Mouse (Mus musculus) T-helper 17 cell (primary cell): ENCODE measurements around the gene Eef1g.

Experiments used
- in situ Hi-C, 2 experiments: fragments of 300-600 bp; cut with MboI, MseI; formaldehyde crosslinking; loops; 1 replicate in 1 of 2; 2 replicates in 1 of 2; pipeline ENCODE4 v1.15.1; 2025; ENCODE audit warnings: high pct_unique_total_duplicates in 2 of 2

Gene Eef1g

DNA sequence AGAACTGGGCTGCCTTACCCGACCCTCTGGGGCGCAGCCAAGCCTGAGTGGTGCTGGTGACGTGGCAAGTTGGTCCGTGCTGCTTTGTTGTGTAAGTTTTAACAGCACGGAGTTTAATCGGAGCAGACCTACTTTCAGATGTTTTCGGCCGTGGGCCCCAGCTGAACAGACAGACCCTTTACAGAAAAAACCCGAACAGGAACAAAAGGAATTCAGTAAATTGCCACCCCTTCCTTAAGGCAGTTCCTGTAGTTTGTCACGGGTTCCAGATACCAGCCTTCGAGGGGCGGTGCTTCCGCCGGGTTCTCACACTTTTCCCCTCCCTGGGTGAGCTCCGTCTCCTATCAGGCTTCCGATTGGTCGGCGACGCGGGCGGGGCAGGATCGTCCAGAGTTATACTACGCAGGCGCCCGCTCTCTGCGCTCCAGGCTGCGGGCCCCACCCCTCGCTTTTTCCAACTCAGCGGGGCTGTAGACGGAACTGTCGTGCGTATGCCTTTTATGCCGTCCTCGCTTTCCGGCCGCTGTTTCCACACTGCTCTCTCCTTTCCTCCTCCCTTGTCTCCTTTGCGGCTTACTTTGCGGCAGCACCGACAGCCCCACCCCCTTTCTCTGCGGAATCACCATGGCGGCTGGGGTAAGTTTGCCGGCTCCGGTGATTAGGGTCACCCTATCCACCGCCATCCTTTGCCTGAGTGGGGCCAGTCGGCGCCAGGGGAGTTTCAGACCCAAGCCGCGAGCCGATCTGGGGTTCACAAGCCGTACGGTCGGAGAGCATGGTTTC is at the start of gene Eef1g:
Gene Eef1g (plus strand): TSS at position 452 of the 783 bp plus-strand sequence.
- in situ Hi-C loops = no loop called here

DNA sequence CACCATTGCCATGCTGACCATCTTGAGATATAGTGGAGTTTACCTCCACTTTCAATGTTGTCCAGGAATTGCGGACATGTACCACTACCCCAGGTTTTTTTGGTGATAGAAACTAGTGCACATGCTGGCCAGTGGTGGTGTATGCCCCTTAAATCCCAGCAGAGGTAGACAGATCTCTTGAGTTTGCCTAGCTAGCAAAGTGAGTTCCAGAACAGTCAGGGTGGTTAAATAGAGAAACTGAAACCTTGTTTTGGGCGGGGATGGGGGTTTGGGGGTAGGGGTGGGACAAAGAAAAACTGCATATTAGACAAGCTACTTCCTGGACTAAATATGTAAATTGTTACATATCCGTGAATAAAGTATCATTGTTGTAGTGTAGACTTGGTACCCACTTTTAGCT is 47.8 kb upstream of the Eef1g start:
- in situ Hi-C loops = loop anchor here (25.0 kb wide), 2 partner anchors 1907 to 1932 kb away; partner anchors contain the start of genes Dnajc4 (in 1 of the 2), Fermt3 (in 1 of the 2), Fkbp2 (in 1 of the 2) and Nudt22 (in 1 of the 2)

DNA sequence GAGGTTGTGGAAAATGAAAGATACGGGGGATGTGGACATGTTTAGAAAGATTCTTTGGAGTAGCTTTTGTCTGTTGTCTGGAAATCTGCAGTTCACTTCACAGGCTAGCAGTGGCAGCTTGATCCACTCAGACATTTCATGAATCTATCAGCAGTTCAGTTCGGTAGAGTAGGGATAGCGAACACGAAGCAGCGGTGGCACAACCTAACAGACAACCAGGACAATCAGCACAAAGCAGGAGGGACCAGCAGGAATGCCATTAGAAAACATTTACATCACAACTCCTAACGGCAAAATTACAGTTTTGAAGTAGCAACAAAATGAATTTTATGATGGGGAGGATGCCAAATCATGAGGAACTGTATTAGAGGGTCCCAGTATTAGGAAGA is 47.2 kb upstream of the Eef1g start:
- in situ Hi-C loops = loop anchor here (25.0 kb wide), 2 partner anchors 1907 to 1932 kb away; partner anchors contain the start of genes Dnajc4 (in 1 of the 2), Fermt3 (in 1 of the 2), Fkbp2 (in 1 of the 2) and Nudt22 (in 1 of the 2)

DNA sequence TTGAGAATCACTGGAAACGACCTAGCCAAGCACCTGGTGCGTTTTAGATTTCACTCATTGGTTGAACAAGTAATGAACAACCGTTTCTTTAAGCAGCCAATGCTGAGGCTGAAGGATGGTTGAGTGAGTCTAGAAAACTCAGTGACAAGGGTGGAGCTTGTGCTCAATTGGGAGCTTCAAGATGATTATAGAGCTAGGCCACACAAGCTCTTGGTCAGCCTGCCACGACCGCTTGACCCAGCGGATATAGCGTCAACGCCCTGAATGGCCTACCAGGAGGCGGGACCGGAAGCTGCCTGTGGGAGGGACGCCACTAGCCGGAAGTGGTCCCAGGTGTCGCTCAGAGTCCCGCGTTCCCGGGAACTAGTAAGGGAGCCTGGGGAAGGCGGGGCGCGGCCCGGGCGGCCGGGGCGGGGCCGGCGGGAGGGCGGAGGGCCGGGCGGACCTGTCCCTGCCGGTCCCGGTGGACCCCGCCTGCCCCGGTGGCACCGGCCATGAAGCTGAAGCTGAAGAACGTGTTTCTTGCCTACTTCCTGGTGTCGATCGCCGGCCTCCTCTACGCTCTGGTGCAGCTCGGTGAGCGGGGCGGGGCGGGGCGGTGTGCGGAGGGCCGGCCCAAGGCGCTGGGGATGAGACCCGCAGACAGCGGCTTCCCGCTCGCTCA is 46.6 kb upstream of the Eef1g start, which contains the start of gene B3gat3:
Gene B3gat3 (plus strand): TSS at position 302 of the 664 bp plus-strand sequence.
- in situ Hi-C loops = loop anchor here (25.0 kb wide), 2 partner anchors 1908 to 1933 kb away; partner anchors contain the start of genes Dnajc4 (in 1 of the 2), Fermt3 (in 1 of the 2), Fkbp2 (in 1 of the 2) and Nudt22 (in 1 of the 2)

DNA sequence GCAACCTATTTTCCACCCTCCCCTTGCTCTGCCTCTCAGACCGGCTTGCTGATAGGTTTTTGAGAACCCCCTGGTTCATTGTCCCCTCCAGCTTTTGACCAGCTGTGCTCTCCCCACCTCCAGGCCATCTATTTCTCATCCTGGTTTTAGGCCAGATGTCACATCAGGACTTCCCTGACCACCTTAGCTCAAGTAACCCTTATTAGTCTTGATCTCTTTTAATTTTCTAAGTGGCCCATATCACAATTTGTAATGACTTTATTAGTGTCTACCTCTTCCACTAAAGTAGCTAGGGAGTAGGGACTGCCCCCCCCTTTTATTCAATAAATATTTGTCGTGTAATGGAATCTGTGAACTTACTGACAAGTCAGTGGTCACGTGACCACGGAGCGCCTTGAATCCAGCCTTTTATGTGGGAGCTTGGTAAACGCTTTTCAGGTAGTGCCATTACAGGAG is 46.0 kb upstream of the Eef1g start:
- in situ Hi-C loops = loop anchor here (25.0 kb wide), 2 partner anchors 1909 to 1934 kb away; partner anchors contain the start of genes Dnajc4 (in 1 of the 2), Fermt3 (in 1 of the 2), Fkbp2 (in 1 of the 2) and Nudt22 (in 1 of the 2)

DNA sequence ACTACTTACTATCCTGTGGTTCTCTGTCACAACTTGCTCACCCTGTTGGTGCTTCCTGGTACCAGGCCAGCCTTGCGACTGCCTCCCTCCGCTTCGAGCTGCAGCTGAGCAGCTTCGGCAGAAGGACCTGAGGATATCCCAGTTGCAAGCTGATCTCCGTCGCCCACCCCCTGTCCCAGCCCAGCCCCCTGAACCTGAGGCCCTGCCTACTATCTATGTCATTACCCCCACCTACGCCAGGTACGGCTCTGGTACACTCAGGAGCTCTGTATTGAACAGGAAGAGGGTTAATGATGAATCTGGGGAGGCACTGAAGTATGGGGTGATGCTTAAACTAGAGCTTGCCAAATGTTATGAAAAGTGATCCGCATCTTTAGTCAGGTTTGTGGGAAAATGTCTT is 45.1 kb upstream of the Eef1g start:
- in situ Hi-C loops = loop anchor here (25.0 kb wide), 2 partner anchors 1909 to 1934 kb away; partner anchors contain the start of genes Dnajc4 (in 1 of the 2), Fermt3 (in 1 of the 2), Fkbp2 (in 1 of the 2) and Nudt22 (in 1 of the 2)

DNA sequence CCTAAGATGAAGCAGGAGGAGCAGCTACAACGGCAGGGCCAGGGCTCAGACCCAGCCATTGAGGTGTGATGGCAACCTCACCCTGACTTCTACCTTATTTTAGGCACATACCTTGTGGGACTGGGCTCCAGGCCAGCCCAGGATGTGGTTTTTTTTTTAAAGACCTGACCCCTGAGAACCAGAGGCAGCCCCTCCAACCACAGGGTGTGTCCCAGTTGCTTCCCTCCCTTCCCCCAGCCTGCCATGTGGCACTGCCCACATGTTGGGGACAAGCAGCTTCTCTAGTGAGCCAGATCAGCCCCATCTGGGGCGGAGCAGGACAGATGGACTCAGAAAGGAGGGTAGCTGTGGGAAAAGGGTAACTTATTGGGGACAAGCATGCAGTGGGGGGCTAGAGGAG is 40.1 kb upstream of the Eef1g start:
- in situ Hi-C loops = no loop called here

DNA sequence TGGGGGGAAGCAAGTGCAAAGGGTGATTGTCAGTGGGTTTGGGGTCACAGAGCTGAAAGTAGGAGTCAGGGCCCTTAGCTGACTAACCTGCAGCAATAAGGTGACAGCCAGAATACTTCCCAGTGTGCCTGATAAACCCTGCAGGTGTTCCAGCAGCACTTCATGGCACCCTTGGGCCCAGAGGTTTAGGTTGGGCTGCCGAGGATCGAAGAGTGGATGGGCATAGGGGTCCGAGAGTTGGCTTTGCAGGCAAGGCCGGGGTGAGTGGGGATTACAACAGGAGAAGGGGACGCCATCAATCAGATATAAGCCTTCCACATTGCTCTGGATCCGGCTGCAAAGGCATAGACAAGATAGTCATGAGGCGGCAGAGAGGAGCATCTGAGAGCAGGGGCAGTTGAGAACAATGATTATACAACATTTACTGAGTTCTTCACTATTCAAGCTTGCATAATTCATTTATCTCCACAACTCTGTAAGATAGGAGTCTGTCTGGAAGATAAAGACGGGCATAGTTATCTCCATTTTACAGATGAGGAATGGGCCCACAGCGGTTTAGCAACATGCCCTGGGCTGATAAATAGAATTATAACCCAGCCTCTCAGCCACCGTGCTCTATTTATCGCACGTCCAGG is 38.8 kb upstream of the Eef1g start:
- in situ Hi-C loops = no loop called here

DNA sequence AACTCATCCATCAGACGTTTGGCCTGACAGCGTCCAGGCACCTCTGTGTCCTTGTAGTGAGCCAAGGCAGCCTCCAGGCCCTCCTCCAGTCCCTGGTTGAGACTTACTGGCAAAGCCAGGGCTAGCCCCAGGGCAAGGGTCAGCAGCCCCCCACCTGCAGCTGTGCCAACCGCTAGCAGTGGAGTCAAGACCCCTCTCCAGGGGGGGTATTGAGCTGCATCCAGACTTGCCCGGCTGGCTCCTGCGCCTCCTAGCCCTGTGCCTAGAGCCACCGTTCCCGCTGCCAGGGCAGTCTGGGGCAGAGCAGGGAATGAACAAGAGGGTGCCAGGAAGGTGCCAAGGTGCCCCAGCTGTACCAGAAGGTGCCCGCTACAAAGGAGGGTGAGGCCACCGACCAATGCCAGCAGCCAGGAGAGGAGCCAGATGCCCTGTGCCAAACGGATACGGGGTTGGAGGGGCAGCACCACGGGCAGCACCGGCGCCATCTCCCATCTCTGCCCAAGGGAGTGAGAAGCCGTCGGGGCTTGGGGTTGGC is 38.1 kb upstream of the Eef1g start:
- in situ Hi-C loops = no loop called here

DNA sequence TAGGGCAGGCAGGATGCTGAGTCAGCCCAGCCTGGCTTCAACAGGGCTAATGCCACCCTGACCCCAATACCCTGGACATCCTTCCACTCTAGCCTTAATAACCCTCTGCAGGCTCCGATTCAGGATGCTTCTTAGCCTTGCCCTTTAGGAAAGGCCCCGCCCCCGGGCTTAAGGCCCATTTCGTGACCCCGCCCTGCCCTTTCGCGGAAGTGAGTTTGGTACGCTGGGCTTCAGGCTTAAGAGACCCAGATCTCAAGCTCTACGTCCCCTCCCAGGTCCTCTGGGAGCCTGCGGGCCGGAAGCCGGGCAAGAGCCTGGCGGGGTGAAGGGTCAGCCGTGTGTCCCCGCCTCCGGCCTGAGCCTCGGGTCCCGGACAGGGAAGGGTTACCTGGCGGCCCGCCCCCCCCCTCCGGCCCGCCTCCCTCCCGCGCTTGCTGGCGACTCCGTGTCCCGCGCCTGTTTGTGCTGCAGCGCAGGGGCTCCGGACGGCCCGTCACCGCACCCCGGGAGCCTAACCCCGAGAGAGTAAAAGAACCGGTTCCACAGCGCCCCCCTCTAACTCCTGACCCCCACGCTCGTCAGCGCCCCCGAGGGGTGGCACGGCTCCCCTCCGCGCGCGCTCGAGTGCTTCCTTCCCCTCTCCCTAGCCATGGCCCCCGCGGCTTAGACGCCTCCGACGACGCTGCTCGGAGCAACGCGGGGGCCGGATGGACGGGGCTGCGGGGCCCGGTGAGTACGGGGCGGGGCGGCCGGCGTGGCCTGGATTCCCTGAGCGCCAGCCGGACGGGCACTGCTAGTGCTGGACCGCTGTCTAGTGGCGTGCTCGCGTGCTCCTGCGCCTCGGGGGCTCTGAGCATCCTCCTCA is 37.4 kb upstream of the Eef1g start, which contains the start of the genes Rom1 and Eml3:
Gene Rom1 (minus strand): TSS at position 133 of the 865 bp plus-strand sequence.
Gene Eml3 (plus strand): TSS at position 329 of the 865 bp plus-strand sequence.
- in situ Hi-C loops = no loop called here

DNA sequence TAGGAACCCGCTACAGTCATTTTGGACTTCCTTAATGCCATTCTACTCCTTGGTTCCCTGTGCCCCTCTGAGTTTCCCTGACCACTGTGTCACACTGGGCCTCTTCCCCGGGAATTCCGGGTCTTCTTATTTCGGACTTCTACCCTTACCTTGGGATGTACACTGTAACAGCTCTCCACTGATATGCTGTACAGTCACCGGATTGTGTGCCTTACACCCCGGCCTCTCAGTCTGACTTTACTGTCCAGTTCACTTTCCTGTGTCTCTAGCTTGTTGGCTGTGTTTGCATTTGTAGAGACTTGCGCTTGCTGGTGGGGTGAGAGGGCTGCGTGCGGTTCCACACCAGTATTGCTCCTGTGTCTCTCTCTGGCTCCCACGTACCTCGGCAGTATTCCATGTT is 36.7 kb upstream of the Eef1g start:
- in situ Hi-C loops = no loop called here

DNA sequence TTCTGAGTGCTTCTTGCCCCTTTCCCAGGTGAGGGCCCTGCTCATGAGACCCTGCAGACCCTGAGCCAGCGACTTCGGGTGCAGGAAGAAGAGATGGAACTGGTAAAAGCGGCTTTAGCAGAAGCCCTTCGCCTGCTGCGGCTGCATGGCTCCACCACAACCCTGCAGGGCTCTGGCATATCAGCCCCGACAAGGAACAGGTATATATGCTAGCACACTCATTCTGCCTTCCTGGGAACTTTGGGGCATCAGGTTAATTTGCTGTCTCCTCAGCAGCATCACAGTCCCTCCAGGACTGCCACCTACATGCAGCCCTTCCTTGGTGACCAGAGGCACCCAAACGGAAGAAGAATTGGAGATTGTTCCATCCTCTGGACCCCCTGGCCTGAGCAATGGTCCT is 36.1 kb upstream of the Eef1g start:
- in situ Hi-C loops = no loop called here

DNA sequence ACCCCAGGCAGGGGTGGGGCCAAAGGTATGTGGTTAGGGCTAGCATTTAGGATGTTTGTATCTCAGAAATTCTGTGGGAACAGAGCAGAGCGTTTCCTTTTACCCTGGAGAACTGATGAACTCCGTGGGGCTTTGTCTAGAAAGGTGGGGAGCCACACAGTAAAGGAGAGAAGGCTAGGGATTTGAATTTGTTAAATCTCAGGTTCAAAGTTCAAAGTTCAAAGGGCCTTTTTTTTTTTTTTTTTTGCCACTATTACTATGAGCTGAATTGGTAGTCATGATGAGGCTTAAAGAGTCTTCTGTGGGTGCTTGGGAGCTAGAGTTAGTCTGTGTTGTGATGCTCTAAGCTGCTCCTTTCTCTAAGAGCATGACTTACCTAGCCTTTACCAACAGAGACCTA is 30.1 kb upstream of the Eef1g start:
- in situ Hi-C loops = no loop called here

DNA sequence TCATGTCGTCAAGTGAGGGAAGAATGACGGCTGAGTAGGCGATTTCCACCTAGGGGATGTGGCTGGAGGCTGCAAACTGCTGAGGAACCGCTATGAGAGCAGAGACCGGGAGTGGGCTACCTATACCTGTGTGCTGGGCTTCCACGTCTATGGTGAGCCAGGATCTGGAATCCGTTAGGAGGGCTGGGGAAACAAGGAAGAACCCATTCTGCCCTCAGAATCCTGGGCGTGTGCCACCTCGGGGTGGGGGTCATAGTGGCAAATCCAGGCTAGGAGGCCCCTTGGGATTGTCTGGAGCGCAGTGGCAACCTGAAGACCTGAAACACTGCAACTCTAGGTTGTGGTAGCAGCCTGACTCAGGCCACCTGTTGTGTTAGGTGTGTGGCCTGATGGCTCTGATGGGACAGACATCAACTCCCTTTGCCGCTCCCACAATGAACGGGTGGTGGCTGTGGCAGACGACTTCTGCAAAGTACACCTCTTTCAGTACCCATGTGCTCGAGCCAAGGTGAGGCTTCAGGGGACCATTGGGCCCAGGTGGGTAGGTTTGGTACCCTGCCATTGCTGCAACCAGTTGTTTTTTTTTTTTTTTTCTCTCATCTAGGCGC is 26.2 kb upstream of the Eef1g start:
- in situ Hi-C loops = loop anchor here in 1 of 2 experiments (5.0 kb wide), 1 partner anchor 48 kb away; the partner anchor contains the start of gene Ints5

DNA sequence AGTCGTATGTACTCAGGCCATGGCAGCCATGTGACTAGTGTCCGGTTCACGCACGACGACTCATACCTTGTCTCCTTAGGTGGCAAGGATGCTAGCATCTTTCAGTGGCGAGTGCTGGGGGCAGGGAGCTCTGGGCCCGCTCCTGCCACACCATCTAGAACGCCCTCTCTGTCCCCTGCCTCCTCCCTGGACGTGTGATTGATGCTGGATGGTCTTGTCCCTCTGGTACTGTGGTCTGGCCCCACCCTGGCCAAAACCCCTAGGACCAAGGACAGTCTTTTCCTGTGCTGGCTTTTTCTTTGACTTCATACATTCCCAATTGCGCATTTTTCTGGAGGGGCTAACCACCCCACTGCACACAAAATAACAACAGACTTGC is 25.7 kb upstream of the Eef1g start:
- in situ Hi-C loops = loop anchor here in 1 of 2 experiments (5.0 kb wide), 1 partner anchor 49 kb away; the partner anchor contains the start of gene Ints5

DNA sequence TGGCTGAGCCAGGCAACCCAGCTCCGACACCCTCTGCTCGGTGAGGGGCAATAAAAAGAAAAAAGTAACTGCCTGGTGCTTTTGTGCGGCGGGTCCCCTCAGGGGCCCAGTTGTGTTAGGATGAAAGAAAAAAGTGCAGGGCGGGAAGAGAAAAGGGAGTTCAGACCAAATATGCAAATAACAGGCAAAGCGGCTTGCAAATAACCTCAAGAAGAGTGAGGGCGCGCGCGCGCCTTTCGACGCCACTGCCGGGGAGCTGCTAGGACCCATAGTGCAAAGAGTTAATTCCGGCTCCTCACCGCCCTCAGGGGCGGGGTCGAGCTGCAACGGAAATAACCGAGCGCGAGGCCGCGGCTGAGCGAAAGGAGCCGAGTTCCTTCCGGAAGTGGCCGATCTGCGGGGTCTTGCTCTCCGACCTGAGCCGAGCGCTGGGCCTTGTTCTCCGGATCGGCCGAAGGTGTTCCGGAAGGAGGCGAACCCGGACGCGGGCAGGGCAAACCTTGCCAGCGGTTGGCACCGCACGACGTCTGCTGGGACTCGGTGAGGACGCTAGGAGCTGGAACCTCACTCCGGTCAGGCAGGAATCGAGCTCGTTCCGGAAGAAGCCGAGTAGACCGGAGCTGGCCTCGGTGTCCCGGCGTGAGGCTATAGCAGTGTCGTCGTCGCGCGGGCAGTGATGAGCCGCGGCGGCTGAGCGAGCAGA is 25.2 kb upstream of the Eef1g start, which contains the start of gene Mta2:
Gene Mta2 (plus strand): TSS at position 361 of the 703 bp plus-strand sequence.
- in situ Hi-C loops = loop anchor here in 1 of 2 experiments (5.0 kb wide), 1 partner anchor 49 kb away; the partner anchor contains the start of gene Ints5

DNA sequence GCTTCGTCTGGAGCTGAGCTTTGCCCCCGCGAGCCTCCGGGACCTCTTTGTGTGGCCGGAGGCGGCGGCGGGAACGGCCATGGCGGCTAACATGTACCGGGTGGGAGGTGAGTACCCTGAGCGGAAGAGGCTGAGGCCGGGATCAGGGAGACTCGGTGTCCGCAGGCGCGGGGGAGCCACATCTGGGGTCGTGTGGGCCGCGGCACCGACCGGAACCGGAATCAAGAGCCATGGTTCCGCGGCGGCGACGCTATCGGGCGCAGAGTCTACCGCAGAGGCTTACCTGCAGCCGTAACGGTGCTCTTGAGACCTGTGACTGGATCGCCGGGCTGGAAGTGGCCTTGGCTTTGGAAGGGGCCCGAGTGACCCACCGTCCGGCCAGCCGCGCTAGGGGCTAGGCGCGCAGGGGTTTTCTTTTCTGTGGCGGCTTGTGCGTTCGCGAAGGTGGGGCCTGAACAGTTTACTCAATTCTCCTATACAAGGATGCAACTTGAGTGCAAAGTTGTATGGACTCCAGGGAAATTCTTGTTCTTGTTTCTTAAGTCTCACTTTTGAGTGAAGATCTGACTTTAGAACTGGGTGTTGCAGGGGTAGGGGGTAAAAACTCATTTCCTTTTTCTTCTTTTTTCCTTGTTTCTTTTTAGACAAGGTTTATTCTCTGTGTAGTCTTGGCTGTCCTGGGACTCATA is 24.4 kb upstream of the Eef1g start:
- in situ Hi-C loops = loop anchor here in 1 of 2 experiments (5.0 kb wide), 1 partner anchor 50 kb away; the partner anchor contains the start of gene Ints5

DNA sequence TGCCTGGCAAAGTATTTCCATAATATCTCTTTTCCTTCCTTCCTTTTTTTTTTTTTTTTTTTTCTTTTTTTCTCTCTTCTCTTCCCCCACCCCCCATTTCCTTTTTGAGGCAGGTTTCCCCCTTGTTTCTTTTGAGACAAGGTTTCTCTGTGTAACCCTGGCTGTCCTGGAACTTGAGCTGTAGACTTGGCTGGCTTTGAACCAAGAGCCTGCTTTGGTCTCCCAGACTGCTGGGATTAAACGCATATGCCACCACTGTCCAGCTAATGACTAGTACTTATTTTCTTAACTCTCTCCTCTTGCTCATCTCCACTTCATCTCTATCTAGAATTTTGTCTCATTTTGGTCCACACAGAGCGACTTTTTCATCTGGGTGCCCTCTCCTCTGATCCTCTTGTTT is 23.8 kb upstream of the Eef1g start:
- in situ Hi-C loops = loop anchor here in 1 of 2 experiments (5.0 kb wide), 1 partner anchor 51 kb away; the partner anchor contains the start of gene Ints5
